Mouse (Mus musculus): Measurements from ENCODE around the gene Uevld. TPM values are rescaled to one million over a fixed set of nuclear protein-coding genes. Genes with fewer than 3 reads are reported as not detected.

Uevld gene
- polyA plus RNA-seq, 1 experiment from 2014 or later, result 13.9 TPM

DNA sequence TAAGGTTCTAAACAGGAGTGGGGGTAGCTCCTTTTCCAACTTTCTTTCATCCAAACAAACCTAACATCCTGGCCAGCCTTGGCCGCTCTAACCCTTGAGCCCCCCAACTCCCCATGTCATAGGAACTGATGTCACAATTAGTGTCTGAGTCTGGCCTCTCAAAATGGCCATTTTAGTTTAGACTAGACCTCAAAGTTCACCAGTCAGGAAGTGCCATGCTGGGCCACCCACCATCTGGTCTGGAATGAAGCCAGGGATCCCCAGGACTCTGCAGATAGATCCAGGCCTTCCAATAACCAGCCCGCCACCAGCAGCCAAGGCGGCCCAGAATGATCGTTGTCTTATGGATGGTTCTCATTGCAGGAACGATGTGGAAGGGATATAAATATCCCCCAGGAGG is 28.3 kb upstream of the Uevld start:
- H3K4me2 ChIP-seq (ENCODE audit: low read depth, low read length, severe bottlenecking), result no peak overlapping the region
- no peaks in the 10 kb centered on the region for H3K9me3 ChIP-seq (ENCODE audit: control insufficient read depth, low read length)
- WGBS, result 69% methylated on average over 5 of the region's 5 CpGs
- ATAC-seq (replicated peaks; ENCODE audit: low FRiP score), result no peak
- no peak for DNase-seq (ENCODE audit: low spot score)
- H3K4me3 ChIP-seq (ENCODE audit: low read depth, low read length), result no peak overlapping the region
- H3K27me3 ChIP-seq (ENCODE audit: control insufficient read depth, insufficient read depth, low read length), result no peaks in the 10 kb centered on the region
- H3K9ac ChIP-seq (ENCODE audit: low read length), result no peak overlapping the region
- no peaks in the 10 kb centered on the region for H3K36me3 ChIP-seq (ENCODE audit: control insufficient read depth, insufficient read depth, low read length)
- no peaks in the 10 kb centered on the region for H3K4me1 ChIP-seq (replicated peaks; ENCODE audit: control insufficient read depth, insufficient read depth, low read length)
- no peak overlapping the region for H3K27ac ChIP-seq (ENCODE audit: low read depth, low read length)

DNA sequence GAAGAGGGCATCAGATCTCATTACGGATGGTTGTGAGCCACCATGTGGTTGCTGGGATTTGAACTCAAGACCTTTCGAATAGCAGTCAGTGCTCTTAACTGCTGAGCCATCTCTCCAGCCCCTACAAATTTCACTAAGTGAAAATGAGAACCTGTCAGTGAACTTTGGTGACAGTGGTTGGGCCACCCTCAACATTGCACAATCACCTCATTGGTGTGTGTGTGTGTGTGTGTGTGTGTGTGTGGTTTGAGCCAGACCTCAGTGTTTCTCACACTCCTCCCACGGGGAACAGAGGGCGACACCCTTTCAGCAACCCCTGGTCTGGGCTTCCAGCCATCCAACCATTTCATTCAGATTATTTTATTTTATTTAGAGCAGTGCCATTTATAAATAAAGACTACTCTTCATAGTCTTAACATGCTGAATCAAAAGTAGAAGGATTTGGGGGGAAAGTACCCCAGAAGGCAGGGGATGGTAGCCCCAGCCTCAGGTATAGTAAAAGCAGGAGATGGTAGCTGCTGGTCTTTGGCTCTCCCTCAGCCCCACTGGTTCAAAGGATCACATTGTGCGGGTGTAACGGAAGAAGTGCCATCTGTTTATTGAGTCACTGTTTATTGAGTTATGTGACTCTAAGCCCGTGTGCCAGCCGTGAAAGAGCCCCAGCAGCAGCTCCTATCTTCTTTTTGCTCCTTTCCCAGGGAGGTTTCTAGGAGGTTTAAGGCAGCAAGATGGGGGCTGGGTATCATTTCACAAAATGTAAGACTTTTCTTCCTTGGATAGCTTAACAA is 27.6 kb upstream of the Uevld start:
- H3K27ac ChIP-seq (ENCODE audit: low read depth, low read length), result no peak overlapping the region
- no peaks in the 10 kb centered on the region for H3K9me3 ChIP-seq (ENCODE audit: control insufficient read depth, low read length)
- no peaks in the 10 kb centered on the region for H3K4me1 ChIP-seq (replicated peaks; ENCODE audit: control insufficient read depth, insufficient read depth, low read length)
- H3K36me3 ChIP-seq (ENCODE audit: control insufficient read depth, insufficient read depth, low read length), result no peaks in the 10 kb centered on the region
- no peaks in the 10 kb centered on the region for H3K27me3 ChIP-seq (ENCODE audit: control insufficient read depth, insufficient read depth, low read length)
- 63% methylated on average over 8 of the region's 8 CpGs for WGBS
- no peak for DNase-seq (ENCODE audit: low spot score)
- no peak overlapping the region for H3K4me2 ChIP-seq (ENCODE audit: low read depth, low read length, severe bottlenecking)
- no peak for ATAC-seq (replicated peaks; ENCODE audit: low FRiP score)
- H3K4me3 ChIP-seq (ENCODE audit: low read depth, low read length), result no peak overlapping the region
- H3K9ac ChIP-seq (ENCODE audit: low read length), result no peak overlapping the region

DNA sequence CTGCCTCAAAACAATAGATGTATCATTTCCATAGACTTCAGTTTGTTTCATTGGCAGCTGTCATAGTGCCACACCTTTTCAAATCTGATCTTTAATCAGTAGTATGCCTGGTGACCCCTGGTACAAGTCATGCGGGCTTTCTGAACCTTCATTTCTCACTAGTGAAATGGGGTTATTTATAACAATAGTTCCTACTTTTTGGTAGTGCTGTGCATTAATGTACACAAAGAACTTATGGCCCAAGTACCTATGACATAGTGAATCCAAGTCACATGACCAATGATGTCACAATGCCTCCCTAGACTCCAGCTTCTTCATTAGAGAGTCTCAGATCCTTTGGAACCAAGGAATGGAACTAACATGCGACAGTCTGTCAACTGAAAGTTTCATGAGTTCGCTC is 25.0 kb upstream of the Uevld start, which contains the start of gene Gm9999:
TSS of gene Gm9999 (plus strand) at position 301 of the 400 bp plus-strand sequence.
- Histone ChIP-seq H3K9me3 (ENCODE audit: control insufficient read depth, low read length) (no peaks in the 10 kb centered on the region), H3K36me3 (ENCODE audit: control insufficient read depth, insufficient read depth, low read length) (no peaks in the 10 kb centered on the region), H3K4me3 (ENCODE audit: low read depth, low read length) (no peak within 1 kb of the TSS), H3K27me3 (ENCODE audit: control insufficient read depth, insufficient read depth, low read length) (no peaks in the 10 kb centered on the region), H3K9ac (ENCODE audit: low read length) (no peak within 1 kb of the TSS), H3K27ac (ENCODE audit: low read depth, low read length) (no peak within 1 kb of the TSS), H3K4me2 (ENCODE audit: low read depth, low read length, severe bottlenecking) (no peak within 1 kb of the TSS), H3K4me1 (replicated peaks; ENCODE audit: control insufficient read depth, insufficient read depth, low read length) (no peaks in the 10 kb centered on the region)
- ATAC-seq (replicated peaks; ENCODE audit: low FRiP score), result no peak
- no peak for DNase-seq (ENCODE audit: low spot score)
- 92% methylated on average over 3 of the region's 3 CpGs for WGBS

DNA sequence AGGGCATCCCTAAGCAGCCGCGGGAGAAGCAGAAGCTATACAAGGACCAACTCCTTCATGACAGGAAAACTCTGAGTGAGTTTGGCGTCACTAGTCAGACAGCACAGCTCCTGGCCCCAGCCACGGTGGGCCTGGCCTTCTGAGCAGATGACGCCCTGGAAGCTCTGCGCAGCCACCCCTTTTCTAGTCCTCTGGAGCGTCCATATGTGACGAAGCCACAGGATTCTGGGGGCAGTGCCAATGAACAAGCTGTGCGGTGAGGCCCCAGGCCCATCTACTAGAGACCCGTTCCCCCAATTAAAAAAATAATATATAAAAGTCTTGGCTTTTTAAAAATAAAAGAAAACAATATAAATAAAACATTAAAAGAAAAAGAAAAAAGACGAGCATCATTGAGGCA is 17.1 kb upstream of the Uevld start:
- Histone ChIP-seq H3K9me3 (ENCODE audit: control insufficient read depth, low read length) (no peaks in the 10 kb centered on the region), H3K27ac (ENCODE audit: low read depth, low read length) (no peak overlapping the region), H3K4me3 (ENCODE audit: low read depth, low read length) (no peak overlapping the region), H3K27me3 (ENCODE audit: control insufficient read depth, insufficient read depth, low read length) (no peaks in the 10 kb centered on the region), H3K4me1 (replicated peaks; ENCODE audit: control insufficient read depth, insufficient read depth, low read length) (no peaks in the 10 kb centered on the region), H3K9ac (ENCODE audit: low read length) (no peak overlapping the region), H3K36me3 (ENCODE audit: control insufficient read depth, insufficient read depth, low read length) (no peaks in the 10 kb centered on the region), H3K4me2 (ENCODE audit: low read depth, low read length, severe bottlenecking) (no peak overlapping the region)
- ATAC-seq (replicated peaks; ENCODE audit: low FRiP score), result no peak
- WGBS, result 93% methylated on average over 11 of the region's 11 CpGs
- DNase-seq (ENCODE audit: low spot score), result no peak

DNA sequence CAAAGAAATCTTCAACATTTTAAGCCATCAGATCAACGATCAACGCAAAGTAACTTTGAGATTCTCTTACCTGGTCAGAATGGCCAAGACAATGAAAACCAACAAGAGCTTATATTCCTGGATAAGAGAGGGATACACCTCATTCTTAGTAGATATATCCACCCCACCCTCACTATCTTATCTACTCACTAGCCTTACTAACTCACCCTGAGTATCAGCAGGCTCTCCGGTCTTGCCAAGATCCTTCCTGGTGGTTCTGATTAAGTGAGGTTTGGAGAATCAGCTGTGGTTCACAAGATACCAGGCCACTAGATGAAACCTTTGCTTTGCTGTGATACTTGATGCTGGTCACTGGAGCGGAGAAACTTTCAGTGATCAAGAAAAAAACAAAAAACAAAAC is 16.3 kb upstream of the Uevld start:
- no peak overlapping the region for H3K4me3 ChIP-seq (ENCODE audit: low read depth, low read length)
- no peaks in the 10 kb centered on the region for H3K36me3 ChIP-seq (ENCODE audit: control insufficient read depth, insufficient read depth, low read length)
- no peaks in the 10 kb centered on the region for H3K27me3 ChIP-seq (ENCODE audit: control insufficient read depth, insufficient read depth, low read length)
- H3K9me3 ChIP-seq (ENCODE audit: control insufficient read depth, low read length), result no peaks in the 10 kb centered on the region
- no peak overlapping the region for H3K4me2 ChIP-seq (ENCODE audit: low read depth, low read length, severe bottlenecking)
- H3K27ac ChIP-seq (ENCODE audit: low read depth, low read length), result no peak overlapping the region
- 91% methylated on average over 4 of the region's 4 CpGs for WGBS
- ATAC-seq (replicated peaks; ENCODE audit: low FRiP score) (no peak), DNase-seq (ENCODE audit: low spot score) (no peak)
- no peaks in the 10 kb centered on the region for H3K4me1 ChIP-seq (replicated peaks; ENCODE audit: control insufficient read depth, insufficient read depth, low read length)
- H3K9ac ChIP-seq (ENCODE audit: low read length), result no peak overlapping the region

- no peak overlapping the region for H3K4me3 ChIP-seq (ENCODE audit: low read depth, low read length)
- no peaks in the 10 kb centered on the region for H3K36me3 ChIP-seq (ENCODE audit: control insufficient read depth, insufficient read depth, low read length)
- no peak for DNase-seq (ENCODE audit: low spot score)
- WGBS, result 90% methylated on average over 4 of the region's 4 CpGs
- H3K27me3 ChIP-seq (ENCODE audit: control insufficient read depth, insufficient read depth, low read length), result no peaks in the 10 kb centered on the region
- no peaks in the 10 kb centered on the region for H3K9me3 ChIP-seq (ENCODE audit: control insufficient read depth, low read length)
- ATAC-seq (replicated peaks; ENCODE audit: low FRiP score), result no peak
- no peak overlapping the region for H3K9ac ChIP-seq (ENCODE audit: low read length)
- H3K27ac ChIP-seq (ENCODE audit: low read depth, low read length), result no peak overlapping the region
- no peaks in the 10 kb centered on the region for H3K4me1 ChIP-seq (replicated peaks; ENCODE audit: control insufficient read depth, insufficient read depth, low read length)
- no peak overlapping the region for H3K4me2 ChIP-seq (ENCODE audit: low read depth, low read length, severe bottlenecking)
Measured at GRCm38 (mm10) chr7:46969898-46970297, 11.6 kb upstream of the Uevld start.

- no peak overlapping the region for H3K4me2 ChIP-seq (ENCODE audit: low read depth, low read length, severe bottlenecking)
- no peaks in the 10 kb centered on the region for H3K4me1 ChIP-seq (replicated peaks; ENCODE audit: control insufficient read depth, insufficient read depth, low read length)
- H3K4me3 ChIP-seq (ENCODE audit: low read depth, low read length), result no peak overlapping the region
- no peaks in the 10 kb centered on the region for H3K27me3 ChIP-seq (ENCODE audit: control insufficient read depth, insufficient read depth, low read length)
- WGBS, result 88% methylated on average over 7 of the region's 7 CpGs
- no peak overlapping the region for H3K27ac ChIP-seq (ENCODE audit: low read depth, low read length)
- ATAC-seq (replicated peaks; ENCODE audit: low FRiP score) (no peak), DNase-seq (ENCODE audit: low spot score) (no peak)
- no peak overlapping the region for H3K9ac ChIP-seq (ENCODE audit: low read length)
- H3K36me3 ChIP-seq (ENCODE audit: control insufficient read depth, insufficient read depth, low read length), result no peaks in the 10 kb centered on the region
- H3K9me3 ChIP-seq (ENCODE audit: control insufficient read depth, low read length), result no peaks in the 10 kb centered on the region
Measured at GRCm38 (mm10) chr7:46964070-46964469, 5.7 kb upstream of the Uevld start.

- H3K9me3 ChIP-seq (ENCODE audit: control insufficient read depth, low read length), result no peaks in the 10 kb centered on the region
- peak overlapping the region; percentile 27; the same call in 1 of the 2 replicates for H3K9ac ChIP-seq (ENCODE audit: low read length)
- no peaks in the 10 kb centered on the region for H3K27me3 ChIP-seq (ENCODE audit: control insufficient read depth, insufficient read depth, low read length)
- H3K27ac ChIP-seq (ENCODE audit: low read depth, low read length), result no peak overlapping the region
- no peaks in the 10 kb centered on the region for H3K36me3 ChIP-seq (ENCODE audit: control insufficient read depth, insufficient read depth, low read length)
- no peaks in the 10 kb centered on the region for H3K4me1 ChIP-seq (replicated peaks; ENCODE audit: control insufficient read depth, insufficient read depth, low read length)
- H3K4me2 ChIP-seq (ENCODE audit: low read depth, low read length, severe bottlenecking), result peak overlapping the region; percentile 24; the same call in 1 of the 2 replicates
- H3K4me3 ChIP-seq (ENCODE audit: low read depth, low read length), result no peak overlapping the region
- DNase-seq (ENCODE audit: low spot score) (peak; percentile 83), ATAC-seq (replicated peaks; ENCODE audit: low FRiP score) (peak; percentile 84)
- WGBS, result under 1% methylated on average over 9 of the region's 9 CpGs
Measured at GRCm38 (mm10) chr7:46962806-46963618, 4.7 kb upstream of the Uevld start.
